Mouse (Mus musculus): ENCODE measurements around the gene Arhgef3. TPM values are rescaled to one million over a fixed set of nuclear protein-coding genes. Genes with fewer than 3 reads are reported as not detected.

Gene Arhgef3
- total RNA-seq, 4 experiments from 2014 or later, result 68.5 to 86.1 (median 79.8) TPM

GRCm38 (mm10) chr14:27108748-27109504 lies 5.8 kb upstream of the Arhgef3 start:
- DNase-seq (ENCODE audit: low spot score in 2 of 2), result no peak

- DNase-seq (ENCODE audit: low spot score in 2 of 2), result no peak
Measured at GRCm38 (mm10) chr14:27115275-27115660, 569 bp downstream of the Arhgef3 start.

GRCm38 (mm10) chr14:27115991-27116390 lies 1.3 kb downstream of the Arhgef3 start:
- no peak for DNase-seq (ENCODE audit: low spot score in 2 of 2)

GRCm38 (mm10) chr14:27116577-27117165 lies 2.0 kb downstream of the Arhgef3 start:
- DNase-seq (ENCODE audit: low spot score in 2 of 2), result no peak

GRCm38 (mm10) chr14:27118546-27118945 lies 3.8 kb downstream of the Arhgef3 start:
- no peak for DNase-seq (ENCODE audit: low spot score in 2 of 2)

GRCm38 (mm10) chr14:27122646-27123045 lies 7.9 kb downstream of the Arhgef3 start:
- no peak for DNase-seq (ENCODE audit: low spot score in 2 of 2)

GRCm38 (mm10) chr14:27123543-27123942 lies 8.8 kb downstream of the Arhgef3 start:
- DNase-seq (ENCODE audit: low spot score in 2 of 2), result no peak

GRCm38 (mm10) chr14:27130031-27130430 lies 15.3 kb downstream of the Arhgef3 start:
- no peak for DNase-seq (ENCODE audit: low spot score in 2 of 2)

GRCm38 (mm10) chr14:27130676-27131075 lies 16.0 kb downstream of the Arhgef3 start:
- no peak for DNase-seq (ENCODE audit: low spot score in 2 of 2)

GRCm38 (mm10) chr14:27131521-27131920 lies 16.8 kb downstream of the Arhgef3 start:
- DNase-seq (ENCODE audit: low spot score in 2 of 2), result no peak

- DNase-seq (ENCODE audit: low spot score in 2 of 2), result peak; percentile 49 to 54
Measured at GRCm38 (mm10) chr14:27138891-27139290, 24.2 kb downstream of the Arhgef3 start.

- no peak for DNase-seq (ENCODE audit: low spot score in 2 of 2)
Measured at GRCm38 (mm10) chr14:27139968-27140367, 25.3 kb downstream of the Arhgef3 start.

- no peak for DNase-seq (ENCODE audit: low spot score in 2 of 2)
Measured at GRCm38 (mm10) chr14:27141486-27141885, 26.8 kb downstream of the Arhgef3 start.

GRCm38 (mm10) chr14:27142680-27143079 lies 28.0 kb downstream of the Arhgef3 start:
- no peak for DNase-seq (ENCODE audit: low spot score in 2 of 2)

- DNase-seq (ENCODE audit: low spot score in 2 of 2), result no peak
Measured at GRCm38 (mm10) chr14:27145171-27146045, 30.7 kb downstream of the Arhgef3 start.

- DNase-seq (ENCODE audit: low spot score in 2 of 2), result no peak
Measured at GRCm38 (mm10) chr14:27147726-27148125, 33.0 kb downstream of the Arhgef3 start.

GRCm38 (mm10) chr14:27149401-27149800 lies 34.7 kb downstream of the Arhgef3 start:
- no peak for DNase-seq (ENCODE audit: low spot score in 2 of 2)

GRCm38 (mm10) chr14:27150011-27150640 lies 35.4 kb downstream of the Arhgef3 start:
- no peak for DNase-seq (ENCODE audit: low spot score in 2 of 2)

GRCm38 (mm10) chr14:27151432-27151831 lies 36.7 kb downstream of the Arhgef3 start:
- no peak for DNase-seq (ENCODE audit: low spot score in 2 of 2)

- no peak for DNase-seq (ENCODE audit: low spot score in 2 of 2)
Measured at GRCm38 (mm10) chr14:27155088-27155487, 40.4 kb downstream of the Arhgef3 start.

GRCm38 (mm10) chr14:27156032-27156431 lies 41.3 kb downstream of the Arhgef3 start:
- no peak for DNase-seq (ENCODE audit: low spot score in 2 of 2)

GRCm38 (mm10) chr14:27158133-27158532 lies 43.4 kb downstream of the Arhgef3 start:
- DNase-seq (ENCODE audit: low spot score in 2 of 2), result no peak
